Mouse (Mus musculus): ENCODE data around the gene Klhl30. TPM values are rescaled to one million over a fixed set of nuclear protein-coding genes. Genes with fewer than 3 reads are reported as not detected.

The Klhl30 gene
- polyA plus RNA-seq, 1 experiment from 2014 or later = 0.22 TPM

GRCm38 (mm10) chr1:91333582-91333981 lies 17.2 kb upstream of the Klhl30 start:
- no peaks in the 10 kb centered on the region for H3K27me3 ChIP-seq (replicated peaks; ENCODE audit: low read depth, poor library complexity, severe bottlenecking)
- H3K4me1 ChIP-seq = peaks cover 13% of the 10 kb centered on the region
- no peak overlapping the region for H3K4me3 ChIP-seq
- no peak for DNase-seq (ENCODE audit: low spot score)
- H3K9me3 ChIP-seq = no peaks in the 10 kb centered on the region
- no peaks in the 10 kb centered on the region for H3K36me3 ChIP-seq (replicated peaks)
- H3K27ac ChIP-seq (replicated peaks) = no peak overlapping the region

- Histone ChIP-seq H3K4me1 (peaks cover 11% of the 10 kb centered on the region), H3K27me3 (replicated peaks; ENCODE audit: low read depth, poor library complexity, severe bottlenecking) (peaks cover 18% of the 10 kb centered on the region), H3K27ac (replicated peaks) (no peak overlapping the region), H3K9me3 (no peaks in the 10 kb centered on the region), H3K4me3 (no peak overlapping the region), H3K36me3 (replicated peaks) (no peaks in the 10 kb centered on the region)
- DNase-seq (ENCODE audit: low spot score) = no peak
- 85% methylated on average over 7 of the region's 7 CpGs for WGBS
Measured at GRCm38 (mm10) chr1:91337355-91337754, 13.5 kb upstream of the Klhl30 start.

GRCm38 (mm10) chr1:91344001-91344400 lies 6.8 kb upstream of the Klhl30 start:
- WGBS = 75% methylated on average over 3 of the region's 3 CpGs
- Histone ChIP-seq H3K27me3 (replicated peaks; ENCODE audit: low read depth, poor library complexity, severe bottlenecking) (peaks cover 82% of the 10 kb centered on the region), H3K4me3 (no peak overlapping the region), H3K36me3 (replicated peaks) (no peaks in the 10 kb centered on the region), H3K4me1 (peaks cover 22% of the 10 kb centered on the region), H3K27ac (replicated peaks) (no peak overlapping the region), H3K9me3 (no peaks in the 10 kb centered on the region)
- no peak for DNase-seq (ENCODE audit: low spot score)

GRCm38 (mm10) chr1:91344921-91345685 lies 5.7 kb upstream of the Klhl30 start:
- H3K27me3 ChIP-seq (replicated peaks; ENCODE audit: low read depth, poor library complexity, severe bottlenecking) = peaks cover 80% of the 10 kb centered on the region
- DNase-seq (ENCODE audit: low spot score) = peak; percentile 54
- peak overlapping the region; percentile 52 for H3K4me3 ChIP-seq
- H3K4me1 ChIP-seq = peaks cover 22% of the 10 kb centered on the region
- WGBS = 4% methylated on average over 68 of the region's 68 CpGs
- H3K9me3 ChIP-seq = no peaks in the 10 kb centered on the region
- 0 out of 2 replicates have a peak overlapping the region, but pooled peaks have one; percentile 14 for H3K27ac ChIP-seq (replicated peaks)
- H3K36me3 ChIP-seq (replicated peaks) = no peaks in the 10 kb centered on the region

GRCm38 (mm10) chr1:91346892-91347291 lies 3.9 kb upstream of the Klhl30 start:
- Histone ChIP-seq H3K9me3 (no peaks in the 10 kb centered on the region), H3K27me3 (replicated peaks; ENCODE audit: low read depth, poor library complexity, severe bottlenecking) (peaks cover 72% of the 10 kb centered on the region), H3K4me1 (peaks cover 30% of the 10 kb centered on the region), H3K36me3 (replicated peaks) (no peaks in the 10 kb centered on the region), H3K4me3 (no peak overlapping the region), H3K27ac (replicated peaks) (no peak overlapping the region)
- DNase-seq (ENCODE audit: low spot score) = peak; percentile 74
- 39% methylated on average over 3 of the region's 3 CpGs for WGBS

GRCm38 (mm10) chr1:91351249-91351648 lies 433 bp downstream of the Klhl30 start:
- H3K27ac ChIP-seq (replicated peaks) = no peak overlapping the region
- H3K4me3 ChIP-seq = no peak overlapping the region
- peaks cover 11% of the 10 kb centered on the region; the same call in 1 of the 2 replicates for H3K4me1 ChIP-seq
- 80% methylated on average over 3 of the region's 3 CpGs for whole genome bisulfite sequencing
- peaks cover 28% of the 10 kb centered on the region for H3K27me3 ChIP-seq (replicated peaks; ENCODE audit: low read depth, poor library complexity, severe bottlenecking)
- no peaks in the 10 kb centered on the region for H3K36me3 ChIP-seq (replicated peaks)
- no peak for DNase-seq (ENCODE audit: low spot score)
- H3K9me3 ChIP-seq = no peaks in the 10 kb centered on the region

GRCm38 (mm10) chr1:91352277-91352676 lies 1.5 kb downstream of the Klhl30 start:
- no peak overlapping the region for H3K4me3 ChIP-seq
- no peak overlapping the region for H3K27ac ChIP-seq (replicated peaks)
- peaks cover 18% of the 10 kb centered on the region; the same call in 1 of the 2 replicates for H3K27me3 ChIP-seq (replicated peaks; ENCODE audit: low read depth, poor library complexity, severe bottlenecking)
- H3K9me3 ChIP-seq = no peaks in the 10 kb centered on the region
- no peaks in the 10 kb centered on the region for H3K36me3 ChIP-seq (replicated peaks)
- 92% methylated on average over 2 of the region's 2 CpGs for WGBS
- DNase-seq (ENCODE audit: low spot score) = no peak
- H3K4me1 ChIP-seq = peaks cover 11% of the 10 kb centered on the region; the same call in 1 of the 2 replicates

- no peaks in the 10 kb centered on the region for H3K9me3 ChIP-seq
- no peak overlapping the region for H3K4me3 ChIP-seq
- H3K4me1 ChIP-seq = peaks cover 6% of the 10 kb centered on the region
- H3K27me3 ChIP-seq (replicated peaks; ENCODE audit: low read depth, poor library complexity, severe bottlenecking) = no peaks in the 10 kb centered on the region; the same call in 1 of the 2 replicates
- H3K36me3 ChIP-seq (replicated peaks) = no peaks in the 10 kb centered on the region
- DNase-seq (ENCODE audit: low spot score) = no peak
- no peak overlapping the region for H3K27ac ChIP-seq (replicated peaks)
- WGBS = 90% methylated on average over 11 of the region's 11 CpGs
Measured at GRCm38 (mm10) chr1:91356105-91356504, 5.3 kb downstream of the Klhl30 start.

GRCm38 (mm10) chr1:91362113-91362512 lies 11.3 kb downstream of the Klhl30 start:
- H3K4me1 ChIP-seq = peaks cover 15% of the 10 kb centered on the region
- H3K4me3 ChIP-seq = no peak overlapping the region
- 83% methylated on average over 5 of the region's 5 CpGs for WGBS
- DNase-seq (ENCODE audit: low spot score) = no peak
- no peaks in the 10 kb centered on the region for H3K36me3 ChIP-seq (replicated peaks)
- peaks cover 25% of the 10 kb centered on the region for H3K27me3 ChIP-seq (replicated peaks; ENCODE audit: low read depth, poor library complexity, severe bottlenecking)
- no peaks in the 10 kb centered on the region; the same call in 1 of the 2 replicates for H3K9me3 ChIP-seq
- H3K27ac ChIP-seq (replicated peaks) = no peak overlapping the region

GRCm38 (mm10) chr1:91364822-91365644 lies 14.2 kb downstream of the Klhl30 start:
- no peak overlapping the region for H3K27ac ChIP-seq (replicated peaks)
- H3K9me3 ChIP-seq = no peaks in the 10 kb centered on the region; the same call in 1 of the 2 replicates
- H3K4me3 ChIP-seq = no peak overlapping the region
- whole genome bisulfite sequencing = 88% methylated on average over 16 of the region's 16 CpGs
- peaks cover 11% of the 10 kb centered on the region for H3K36me3 ChIP-seq (replicated peaks)
- peaks cover 40% of the 10 kb centered on the region for H3K27me3 ChIP-seq (replicated peaks; ENCODE audit: low read depth, poor library complexity, severe bottlenecking)
- H3K4me1 ChIP-seq = peaks cover 20% of the 10 kb centered on the region
- DNase-seq (ENCODE audit: low spot score) = no peak

- peak overlapping the region; percentile 84 for H3K27ac ChIP-seq (replicated peaks)
- H3K27me3 ChIP-seq (replicated peaks; ENCODE audit: low read depth, poor library complexity, severe bottlenecking) = peaks cover 40% of the 10 kb centered on the region
- H3K9me3 ChIP-seq = no peaks in the 10 kb centered on the region; the same call in 1 of the 2 replicates
- peaks cover 20% of the 10 kb centered on the region for H3K4me1 ChIP-seq
- 28% methylated on average over 8 of the region's 8 CpGs for WGBS
- no peak for DNase-seq (ENCODE audit: low spot score)
- peaks cover 19% of the 10 kb centered on the region for H3K36me3 ChIP-seq (replicated peaks)
- H3K4me3 ChIP-seq = peak overlapping the region; percentile 62
Measured at GRCm38 (mm10) chr1:91365816-91366214, 15.0 kb downstream of the Klhl30 start.

GRCm38 (mm10) chr1:91366215-91367108 lies 15.6 kb downstream of the Klhl30 start, which contains the start of gene Erfe:
TSS of gene Erfe (plus strand) at chr1:91366430.
- peak within 1 kb of the TSS; percentile 84 for H3K27ac ChIP-seq (replicated peaks)
- WGBS = under 1% methylated on average over 68 of the region's 68 CpGs
- peak within 1 kb of the TSS; percentile 62 for H3K4me3 ChIP-seq
- H3K27me3 ChIP-seq (replicated peaks; ENCODE audit: low read depth, poor library complexity, severe bottlenecking) = peaks cover 40% of the 10 kb centered on the region
- H3K9me3 ChIP-seq = no peaks in the 10 kb centered on the region; the same call in 1 of the 2 replicates
- H3K36me3 ChIP-seq (replicated peaks) = peaks cover 26% of the 10 kb centered on the region
- H3K4me1 ChIP-seq = peaks cover 20% of the 10 kb centered on the region
- DNase-seq (ENCODE audit: low spot score) = peak; percentile 85

All from embryonic facial prominence, embryonic 10.5 days (tissue).